Mouse (Mus musculus) C2C12 (cell line): ENCODE measurements around the gene Slc36a2. TPM values are rescaled to one million over a fixed set of nuclear protein-coding genes. Genes with fewer than 3 reads are reported as not detected.

Experiments used
- H3K27me3 ChIP-seq: one replicate; pipeline ENCODE4 v1.6.1; 2011; ENCODE audit not compliant: control insufficient read depth, insufficient read depth, insufficient read length
- H3K36me3 ChIP-seq: one replicate; pipeline ENCODE4 v1.6.1; 2011; ENCODE audit not compliant: control insufficient read depth, insufficient read depth
- H3K4me3 ChIP-seq: one replicate; pipeline ENCODE4 v1.5.1; 2011; ENCODE audit warnings: mild to moderate bottlenecking, control low read depth; ENCODE audit not compliant: poor library complexity, insufficient read depth, severe bottlenecking
- H3K79me2 ChIP-seq: one replicate; pipeline ENCODE4 v1.6.1; 2011; ENCODE audit not compliant: control insufficient read depth, insufficient read depth
- H3K79me3 ChIP-seq: one replicate; pipeline ENCODE4 v1.6.1; 2011; ENCODE audit warnings: low read depth, control low read depth
- H3ac ChIP-seq: one replicate; pipeline ENCODE3; 2011; ENCODE audit warnings: low read depth; ENCODE audit not compliant: control insufficient read depth, insufficient read length
- CEBPB ChIP-seq: IDR thresholded peaks from one replicate; pipeline ENCODE4 v1.6.1; 2011; ENCODE audit warnings: low read depth, mild to moderate bottlenecking, control low read depth, moderate library complexity
- CTCF ChIP-seq: IDR thresholded peaks from one replicate; pipeline ENCODE4 v1.5.1; 2011; ENCODE audit not compliant: control insufficient read depth, insufficient read depth, insufficient read length
- FOSL1 ChIP-seq: IDR thresholded peaks from one replicate; pipeline ENCODE4 v1.8.0; 2011; ENCODE audit warnings: mild to moderate bottlenecking, low read length; ENCODE audit not compliant: poor library complexity, insufficient read depth, severe bottlenecking
- MAX ChIP-seq: IDR thresholded peaks from one replicate; pipeline ENCODE4 v1.6.1; 2011; ENCODE audit warnings: mild to moderate bottlenecking, control low read depth
- MYOD1 ChIP-seq: IDR thresholded peaks from one replicate; pipeline ENCODE4 v1.6.1; 2011; ENCODE audit warnings: low read depth; ENCODE audit not compliant: control insufficient read depth, insufficient read length
- MYOG ChIP-seq: IDR thresholded peaks from one replicate; pipeline ENCODE4 v1.6.1; 2011; ENCODE audit not compliant: control insufficient read depth, insufficient read length; ENCODE audit errors: extremely low read depth
- USF1 ChIP-seq: IDR thresholded peaks from one replicate; pipeline ENCODE4 v1.6.1; 2011; ENCODE audit warnings: low read depth, mild to moderate bottlenecking, control low read depth, moderate library complexity
- polyA plus RNA-seq: library from polyadenylated mRNA; unstranded; fragments of >200 nt; fragmentation: generic; extraction: Trizol; gene quantifications from one replicate; pipeline ENCODE4 v1.2.1, GENCODE M21; 2012; ENCODE audit warnings: missing spikeins

Gene Slc36a2
- polyA plus RNA-seq, 1 experiment: not detected

GRCm38 (mm10) chr11:55110566-55111169 is 74.2 kb downstream of the Slc36a2 start:
- Histone ChIP-seq H3K79me2 (no peaks in the 10 kb centered on the region), H3ac (no peak overlapping the region), H3K79me3 (no peaks in the 10 kb centered on the region), H3K27me3 (no peaks in the 10 kb centered on the region), H3K36me3 (no peaks in the 10 kb centered on the region), H3K4me3 (no peak overlapping the region)
- TF ChIP-seq CEBPB (no peak), MAX (no peak), MYOD1 (no peak), USF1 (no peak), MYOG (no peak), FOSL1 (no peak), CTCF (no peak)

- no peaks in the 10 kb centered on the region for H3K79me3 ChIP-seq
- no peaks in the 10 kb centered on the region for H3K27me3 ChIP-seq
- H3ac ChIP-seq: no peak overlapping the region
- no peak overlapping the region for H3K4me3 ChIP-seq
- no peaks in the 10 kb centered on the region for H3K79me2 ChIP-seq
- H3K36me3 ChIP-seq: no peaks in the 10 kb centered on the region
- TF ChIP-seq CTCF (no peak), MAX (no peak), FOSL1 (no peak), USF1 (no peak), MYOD1 (no peak), MYOG (no peak), CEBPB (no peak)
Observed at GRCm38 (mm10) chr11:55109521-55110300, 75.2 kb downstream of the Slc36a2 start.

Other genes with a start within 250 kb of the Slc36a2 start
- 18.8 TPM for gene Tnip1, start 222.2 kb downstream of the Slc36a2 start, polyA plus RNA-seq
- gene Anxa6, start 151.6 kb downstream of the Slc36a2 start, polyA plus RNA-seq: 628 TPM
- 0.04 TPM for gene Ccdc69, start 106.9 kb downstream of the Slc36a2 start, polyA plus RNA-seq
- 2.9 TPM for gene Gm2a, start 87.0 kb downstream of the Slc36a2 start, polyA plus RNA-seq
- 0.01 TPM for gene Slc36a3, start 33.4 kb downstream of the Slc36a2 start, polyA plus RNA-seq
- 4.5 TPM for gene Slc36a1, start 19.3 kb upstream of the Slc36a2 start, polyA plus RNA-seq
- 0.19 TPM for gene Fat2, start 151.5 kb upstream of the Slc36a2 start, polyA plus RNA-seq
- gene Sparc, start 238.1 kb upstream of the Slc36a2 start, polyA plus RNA-seq: 632 TPM